Mouse (Mus musculus) embryonic facial prominence, embryonic 12.5 days (tissue): ENCODE data around the gene Smc3. TPM values are rescaled to one million over a fixed set of nuclear protein-coding genes. Genes with fewer than 3 reads are reported as not detected.

Source experiments
- ATAC-seq: fragments of 200-750 bp; cut with Nextera tagmentation; 2 replicates; pipeline ENCODE4 v1.8.0; 2017; ENCODE audit not compliant: insufficient number of reproducible peaks, insufficient read depth, low FRiP score, low TSS enrichment
- H3K27ac ChIP-seq: fragments of 300-500 bp; sonication (generic); 2 replicates; pipeline ENCODE4 v1.5.1; 2016; ENCODE audit warnings: mild to moderate bottlenecking
- H3K27me3 ChIP-seq: fragments of 300-500 bp; sonication (generic); 2 replicates; pipeline ENCODE4 v1.6.1; 2016; ENCODE audit warnings: mild to moderate bottlenecking, moderate library complexity
- H3K36me3 ChIP-seq: fragments of 300-500 bp; sonication (generic); 2 replicates; pipeline ENCODE4 v1.6.1; 2016; ENCODE audit warnings: mild to moderate bottlenecking
- H3K4me1 ChIP-seq: fragments of 300-500 bp; sonication (generic); 2 replicates; pipeline ENCODE4 v1.6.1; 2016
- H3K4me2 ChIP-seq: fragments of 300-500 bp; sonication (generic); replicated peaks from 2 replicates; pipeline ENCODE4 v1.6.1; 2016; ENCODE audit warnings: mild to moderate bottlenecking, moderate library complexity
- H3K4me3 ChIP-seq: fragments of 300-500 bp; sonication (generic); 2 replicates; pipeline ENCODE4 v1.5.1; 2016; ENCODE audit warnings: mild to moderate bottlenecking
- H3K9ac ChIP-seq: fragments of 300-500 bp; sonication (generic); 2 replicates; pipeline ENCODE4 v1.6.1; 2016; ENCODE audit warnings: mild to moderate bottlenecking, moderate library complexity
- H3K9me3 ChIP-seq: fragments of 300-500 bp; sonication (generic); 2 replicates; pipeline ENCODE4 v1.6.1; 2016; ENCODE audit warnings: mild to moderate bottlenecking, moderate library complexity
- WGBS: fragments of 180-500 bp; shearing (Covaris S2); methylation state at CpG from one replicate; pipeline ENCODE4 v1.1.7; 2016; 5-methylcytosine and 5-hydroxymethylcytosine counted together
- polyA plus RNA-seq: library from polyadenylated mRNA; unstranded; fragments of >200 nt; fragmentation: Nextera tagmentation; extraction: Ambion mirVana; gene quantifications from 2 replicates; pipeline ENCODE4 v1.2.1, GENCODE M21; 2016

The Smc3 gene
- polyA plus RNA-seq, 1 experiment from 2014 or later: 81.9 TPM

DNA sequence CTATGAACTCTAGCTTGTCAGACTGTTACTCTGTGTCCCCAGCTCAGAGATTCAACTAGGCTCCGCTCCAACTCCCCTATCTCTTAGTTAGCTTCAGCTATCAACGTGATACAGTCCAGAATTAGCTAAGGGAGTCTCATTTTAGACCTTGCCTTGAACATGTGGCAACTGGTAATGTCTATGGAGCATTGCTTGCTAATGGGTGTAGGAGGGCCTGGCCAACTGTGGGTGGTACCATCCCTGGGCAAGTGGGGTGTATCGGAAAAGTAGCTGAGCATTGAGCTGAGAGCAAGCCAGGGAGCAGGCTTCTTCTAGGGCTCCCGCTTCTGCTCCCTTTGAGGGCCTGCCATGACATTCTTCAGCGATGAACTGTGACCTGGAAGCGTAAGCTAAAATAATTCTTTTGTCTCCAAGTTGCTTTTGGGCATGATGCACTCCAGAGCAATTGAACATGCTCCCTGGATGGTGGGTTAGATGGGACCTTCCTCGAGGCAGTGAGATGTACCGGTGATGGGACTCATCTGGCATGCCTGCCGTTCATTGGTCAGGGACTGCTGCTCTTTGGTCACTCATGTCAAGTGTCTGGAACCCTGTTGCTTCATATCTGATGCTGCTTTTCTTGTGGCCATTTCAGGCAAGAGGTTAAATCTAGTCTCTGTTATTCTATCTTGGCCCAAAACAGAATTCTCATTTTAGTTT, 60.7 kb downstream of the Smc3 start:
- H3K27me3 ChIP-seq: no peaks in the 10 kb centered on the region
- no peak for ATAC-seq
- WGBS: 78% methylated on average over 9 of the region's 9 CpGs

DNA sequence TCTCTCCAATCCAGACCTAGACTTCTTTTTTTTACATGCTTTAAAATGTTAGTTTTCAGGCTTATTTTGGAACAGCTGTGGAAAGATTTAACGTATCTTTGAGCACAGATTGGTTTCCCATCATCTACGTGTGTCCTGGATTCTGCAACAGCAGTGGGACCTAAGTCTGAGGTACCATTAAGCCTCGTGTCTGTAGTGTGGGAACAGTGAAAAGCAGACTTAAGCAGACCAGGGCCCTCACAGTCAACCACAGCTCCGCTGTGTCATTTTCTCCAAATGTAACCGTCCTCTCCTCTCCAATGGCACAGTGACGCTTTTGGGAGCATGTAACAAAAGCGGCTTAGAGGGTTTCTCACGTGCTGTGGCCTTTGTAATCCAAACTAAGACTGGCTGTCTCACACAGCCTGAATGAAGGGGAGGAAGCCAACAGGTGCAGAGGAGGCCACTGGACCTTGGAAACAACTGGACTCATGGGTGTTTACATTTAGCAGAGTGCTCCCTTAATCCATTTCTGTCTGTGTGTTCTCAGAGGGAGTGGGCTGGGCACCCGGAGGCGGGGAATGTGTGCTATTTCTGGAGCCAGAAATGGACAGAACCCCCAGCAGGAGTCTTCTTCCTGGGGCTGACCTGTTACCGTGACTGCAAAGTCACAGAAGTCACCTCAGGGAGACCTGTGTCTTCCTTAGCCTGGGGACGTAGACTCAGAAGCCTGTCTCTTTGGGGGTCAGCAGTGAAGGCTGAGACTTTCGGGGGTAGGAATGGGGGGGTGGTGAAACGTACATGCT, 61.9 kb downstream of the Smc3 start:
- Histone ChIP-seq H3K27me3 (no peaks in the 10 kb centered on the region), H3K4me3 (no peak overlapping the region), H3K4me2 (no peak overlapping the region), H3K4me1 (no peaks in the 10 kb centered on the region), H3K36me3 (no peaks in the 10 kb centered on the region), H3K9ac (no peak overlapping the region), H3K27ac (no peak overlapping the region), H3K9me3 (no peaks in the 10 kb centered on the region)
- WGBS: 46% methylated on average over 14 of the region's 14 CpGs
- no peak for ATAC-seq

More for the DNA sequence above, 60.7 kb downstream of the Smc3 start:
- Histone ChIP-seq H3K4me2 (no peak overlapping the region), H3K9ac (no peak overlapping the region), H3K36me3 (no peaks in the 10 kb centered on the region), H3K27ac (no peak overlapping the region), H3K4me3 (no peak overlapping the region), H3K4me1 (no peaks in the 10 kb centered on the region), H3K9me3 (no peaks in the 10 kb centered on the region)

DNA sequence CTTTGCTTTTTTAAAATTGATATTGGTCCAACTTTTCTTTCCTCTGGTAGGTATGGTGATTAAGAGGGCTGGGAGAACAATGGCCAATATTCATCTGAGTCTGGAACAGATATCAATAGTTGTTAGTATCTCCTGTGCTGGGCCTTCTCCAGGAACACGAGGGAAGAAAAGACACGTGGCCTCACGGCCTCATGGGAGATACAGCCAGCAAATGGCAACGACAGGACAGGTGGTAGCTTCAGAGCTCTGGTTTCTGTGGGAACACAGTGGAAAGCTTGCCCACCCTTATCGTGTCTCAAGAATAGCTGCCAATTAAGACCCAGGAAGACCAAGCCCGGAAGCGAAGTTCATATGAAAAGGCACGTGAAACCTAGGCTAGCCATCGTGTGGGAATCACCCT, 64.6 kb downstream of the Smc3 start:
- 90% methylated on average over 9 of the region's 9 CpGs for WGBS
- no peaks in the 10 kb centered on the region for H3K9me3 ChIP-seq
- no peak overlapping the region for H3K9ac ChIP-seq
- no peak overlapping the region for H3K4me3 ChIP-seq
- no peak for ATAC-seq
- H3K36me3 ChIP-seq: no peaks in the 10 kb centered on the region
- H3K4me2 ChIP-seq: no peak overlapping the region
- H3K4me1 ChIP-seq: no peaks in the 10 kb centered on the region
- no peaks in the 10 kb centered on the region for H3K27me3 ChIP-seq
- no peak overlapping the region for H3K27ac ChIP-seq

DNA sequence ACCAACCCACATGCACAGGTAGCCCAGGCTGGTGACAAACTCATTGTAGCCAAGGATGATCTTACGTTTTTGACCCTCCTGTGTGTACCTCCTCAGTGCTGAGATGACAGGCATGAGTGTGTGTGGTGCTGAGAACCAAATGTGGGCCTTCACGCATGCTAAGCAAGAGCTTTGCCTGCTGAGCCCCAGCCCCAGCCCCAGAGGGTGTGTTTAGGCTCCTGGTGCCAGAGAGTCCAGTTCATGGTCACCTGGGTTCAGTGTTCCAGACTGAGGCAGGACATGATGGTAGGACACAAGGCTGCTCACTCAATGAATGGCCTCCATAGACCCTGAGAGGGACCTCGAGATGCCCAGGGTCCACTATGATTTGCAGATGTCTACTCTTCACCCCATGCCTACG, 65.2 kb downstream of the Smc3 start:
- Histone ChIP-seq H3K27ac (no peak overlapping the region), H3K4me2 (no peak overlapping the region), H3K9me3 (no peaks in the 10 kb centered on the region), H3K4me3 (no peak overlapping the region), H3K4me1 (peaks cover 3% of the 10 kb centered on the region), H3K27me3 (no peaks in the 10 kb centered on the region), H3K36me3 (no peaks in the 10 kb centered on the region), H3K9ac (no peak overlapping the region)
- ATAC-seq: no peak
- WGBS: 85% methylated on average over 4 of the region's 4 CpGs

DNA sequence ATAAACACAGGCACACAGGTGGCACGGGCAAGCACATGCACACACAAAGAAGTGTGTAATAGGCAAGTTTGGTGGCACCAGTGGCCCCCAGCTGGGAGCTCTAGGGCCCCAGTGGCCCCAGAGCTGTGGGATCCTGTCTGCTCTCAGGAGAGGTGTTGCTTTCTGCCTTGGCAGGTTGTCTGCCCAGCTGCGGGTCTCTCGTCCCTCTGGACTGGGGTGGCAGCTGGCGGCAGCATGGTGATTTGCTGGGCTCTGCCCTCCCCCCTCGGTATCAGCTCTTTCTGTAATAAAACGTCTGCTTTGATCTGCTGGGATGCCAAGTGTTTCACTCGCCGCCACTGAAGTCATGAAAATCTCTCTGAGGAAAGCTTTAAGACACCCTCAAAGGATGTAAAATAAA, 66.5 kb downstream of the Smc3 start:
- Histone ChIP-seq H3K9ac (no peak overlapping the region), H3K9me3 (no peaks in the 10 kb centered on the region), H3K27ac (no peak overlapping the region), H3K4me2 (no peak overlapping the region), H3K27me3 (no peaks in the 10 kb centered on the region), H3K4me3 (no peak overlapping the region), H3K4me1 (peaks cover 14% of the 10 kb centered on the region), H3K36me3 (no peaks in the 10 kb centered on the region)
- no peak for ATAC-seq
- 50% methylated on average over 8 of the region's 8 CpGs for WGBS

DNA sequence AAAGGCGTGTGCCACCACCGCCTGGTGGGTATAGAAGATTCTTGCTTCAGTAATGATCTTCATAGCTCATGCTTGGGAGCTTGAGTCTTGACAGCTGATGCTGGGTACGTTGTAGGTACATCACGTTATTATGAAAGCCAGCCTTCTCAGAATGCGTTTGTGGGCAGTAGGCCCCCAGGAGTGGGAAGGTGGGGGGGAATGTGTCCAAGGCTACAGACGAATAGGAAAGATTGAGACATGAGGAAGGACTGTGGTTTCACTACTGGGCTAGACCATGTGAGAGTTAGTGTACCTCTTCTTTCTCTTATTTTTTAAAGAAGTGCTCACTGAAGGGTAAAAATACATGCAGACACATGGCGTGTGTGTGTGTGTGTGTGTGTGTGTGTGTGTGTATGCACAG, 68.6 kb downstream of the Smc3 start:
- Histone ChIP-seq H3K27me3 (peaks cover 6% of the 10 kb centered on the region), H3K4me1 (peaks cover 14% of the 10 kb centered on the region), H3K4me2 (no peak overlapping the region), H3K4me3 (no peak overlapping the region), H3K27ac (no peak overlapping the region), H3K9me3 (no peaks in the 10 kb centered on the region), H3K9ac (no peak overlapping the region), H3K36me3 (no peaks in the 10 kb centered on the region)
- WGBS: 86% methylated on average over 7 of the region's 7 CpGs
- ATAC-seq: no peak

DNA sequence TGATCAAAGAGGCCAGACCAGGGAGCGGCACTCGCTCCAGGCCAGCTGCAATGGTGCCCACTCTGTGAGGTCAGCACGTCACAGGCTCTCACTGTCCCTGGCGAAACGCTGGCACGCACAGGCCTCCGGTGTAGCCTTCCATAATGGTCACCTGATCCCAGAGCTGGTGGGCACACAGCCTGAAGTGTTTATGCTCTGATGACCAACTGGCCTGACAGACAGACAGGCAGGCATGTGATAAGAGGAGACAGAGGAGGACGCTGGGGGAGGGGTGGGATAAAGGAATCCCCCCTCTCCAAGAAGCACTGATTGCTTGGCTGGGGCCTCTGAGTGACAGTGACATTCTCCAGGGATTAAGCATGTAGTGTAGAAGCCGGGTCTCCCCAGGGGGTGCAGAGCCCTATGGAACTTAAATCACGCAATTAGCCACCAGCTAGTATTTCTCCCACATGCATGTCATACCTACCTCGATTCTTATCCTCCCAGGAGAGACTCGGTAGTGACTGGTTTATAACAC, 70.5 kb downstream of the Smc3 start:
- Histone ChIP-seq H3K9ac (no peak overlapping the region), H3K4me1 (peaks cover 14% of the 10 kb centered on the region), H3K36me3 (no peaks in the 10 kb centered on the region), H3K9me3 (no peaks in the 10 kb centered on the region), H3K27me3 (peaks cover 24% of the 10 kb centered on the region), H3K27ac (no peak overlapping the region), H3K4me3 (no peak overlapping the region), H3K4me2 (no peak overlapping the region)
- WGBS: 29% methylated on average over 12 of the region's 12 CpGs
- ATAC-seq: no peak

DNA sequence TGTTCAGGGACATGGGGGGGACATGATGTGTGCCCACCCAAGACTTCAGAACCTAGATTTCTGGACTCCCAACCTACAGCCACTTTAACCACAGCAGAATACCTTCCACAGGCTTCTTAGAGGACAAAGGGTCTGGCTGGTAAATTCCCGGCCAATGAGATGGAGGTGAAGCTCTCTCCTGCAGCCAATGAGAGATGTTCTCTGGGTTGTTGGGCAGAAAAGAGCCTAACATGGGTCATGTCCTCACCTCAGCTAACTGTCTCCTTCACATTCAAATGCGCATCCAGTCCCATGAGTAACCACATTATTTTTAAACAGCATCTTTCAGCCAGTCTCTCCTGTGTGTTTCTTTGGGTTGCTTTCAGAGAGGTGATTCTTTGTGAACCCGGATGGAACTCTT, 71.2 kb downstream of the Smc3 start:
- no peak overlapping the region for H3K9ac ChIP-seq
- no peak for ATAC-seq
- no peaks in the 10 kb centered on the region for H3K36me3 ChIP-seq
- H3K4me2 ChIP-seq: no peak overlapping the region
- no peak overlapping the region for H3K27ac ChIP-seq
- H3K9me3 ChIP-seq: no peaks in the 10 kb centered on the region
- peaks cover 18% of the 10 kb centered on the region for H3K4me1 ChIP-seq
- peaks cover 31% of the 10 kb centered on the region for H3K27me3 ChIP-seq
- no peak overlapping the region for H3K4me3 ChIP-seq
- 54% methylated on average over 3 of the region's 3 CpGs for WGBS

DNA sequence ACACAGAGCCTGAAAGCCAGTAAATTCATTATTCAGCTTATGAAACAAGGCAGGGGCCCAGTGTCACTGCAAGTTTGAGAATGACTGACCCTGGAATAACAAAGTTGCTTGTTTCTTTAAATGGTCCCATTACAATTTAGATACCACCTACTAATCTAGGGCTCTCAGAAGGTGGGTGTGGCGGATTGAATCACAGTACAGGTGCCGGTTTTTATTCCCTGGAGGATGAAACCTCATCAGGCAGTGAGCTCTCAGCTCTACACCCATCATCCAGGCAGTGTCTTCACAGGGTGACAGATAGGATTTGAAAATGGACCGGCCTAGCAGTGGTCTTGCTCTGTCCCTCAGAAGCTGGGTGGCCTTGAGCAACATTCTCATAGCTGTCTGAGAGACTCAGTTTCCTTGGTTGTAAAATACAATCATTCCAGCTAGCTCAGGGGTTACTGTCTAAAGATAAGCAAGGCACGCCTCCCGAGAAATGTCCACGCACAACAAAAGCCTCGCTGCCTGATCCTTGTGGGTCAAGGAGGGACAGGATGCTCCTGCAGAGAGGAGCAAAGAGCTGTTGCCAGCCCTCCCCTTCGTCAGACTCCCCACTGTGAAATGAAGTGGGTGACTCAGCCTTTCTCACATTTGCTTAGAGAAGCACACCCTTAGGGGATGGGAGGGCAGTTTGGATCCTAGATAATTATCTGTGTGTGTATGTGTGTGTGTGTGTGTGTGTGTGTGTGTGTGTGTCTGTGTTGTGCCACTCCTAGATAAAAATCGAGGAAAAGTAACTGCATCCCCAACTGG, 74.1 kb downstream of the Smc3 start:
- Histone ChIP-seq H3K4me3 (no peak overlapping the region), H3K9ac (no peak overlapping the region), H3K36me3 (no peaks in the 10 kb centered on the region), H3K27me3 (peaks cover 50% of the 10 kb centered on the region), H3K4me1 (peaks cover 25% of the 10 kb centered on the region), H3K9me3 (no peaks in the 10 kb centered on the region), H3K4me2 (no peak overlapping the region), H3K27ac (no peak overlapping the region)
- WGBS: 31% methylated on average over 9 of the region's 9 CpGs
- ATAC-seq: no peak

DNA sequence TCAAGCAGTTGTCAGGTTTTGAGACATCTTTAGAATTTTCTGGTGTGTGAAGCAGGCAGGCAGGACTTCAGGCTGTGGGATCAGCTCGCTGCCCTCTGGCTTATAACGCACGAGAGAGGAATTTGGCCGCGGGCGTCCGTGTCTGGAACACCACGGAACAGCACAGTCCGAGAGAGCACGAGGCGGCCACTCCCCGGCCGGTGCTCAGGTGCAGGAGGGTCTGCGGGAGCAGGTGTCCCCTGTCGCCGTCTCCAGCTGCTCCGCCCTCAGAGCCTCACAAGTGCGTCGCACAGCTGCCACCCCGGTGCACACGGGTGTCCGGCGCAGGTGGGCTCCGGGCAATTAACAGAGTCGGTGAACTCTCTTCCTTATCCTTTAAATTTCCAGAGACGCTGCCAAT, 76.0 kb downstream of the Smc3 start:
- Histone ChIP-seq H3K36me3 (no peaks in the 10 kb centered on the region), H3K4me2 (peak overlapping the region; percentile 100), H3K9me3 (no peaks in the 10 kb centered on the region), H3K4me1 (peaks cover 14% of the 10 kb centered on the region), H3K27me3 (peaks cover 53% of the 10 kb centered on the region), H3K27ac (no peak overlapping the region), H3K4me3 (peak overlapping the region; percentile 68), H3K9ac (no peak overlapping the region)
- ATAC-seq: peak; percentile 59; the same call in 1 of the 2 replicates
- 1% methylated on average over 26 of the region's 26 CpGs for WGBS

DNA sequence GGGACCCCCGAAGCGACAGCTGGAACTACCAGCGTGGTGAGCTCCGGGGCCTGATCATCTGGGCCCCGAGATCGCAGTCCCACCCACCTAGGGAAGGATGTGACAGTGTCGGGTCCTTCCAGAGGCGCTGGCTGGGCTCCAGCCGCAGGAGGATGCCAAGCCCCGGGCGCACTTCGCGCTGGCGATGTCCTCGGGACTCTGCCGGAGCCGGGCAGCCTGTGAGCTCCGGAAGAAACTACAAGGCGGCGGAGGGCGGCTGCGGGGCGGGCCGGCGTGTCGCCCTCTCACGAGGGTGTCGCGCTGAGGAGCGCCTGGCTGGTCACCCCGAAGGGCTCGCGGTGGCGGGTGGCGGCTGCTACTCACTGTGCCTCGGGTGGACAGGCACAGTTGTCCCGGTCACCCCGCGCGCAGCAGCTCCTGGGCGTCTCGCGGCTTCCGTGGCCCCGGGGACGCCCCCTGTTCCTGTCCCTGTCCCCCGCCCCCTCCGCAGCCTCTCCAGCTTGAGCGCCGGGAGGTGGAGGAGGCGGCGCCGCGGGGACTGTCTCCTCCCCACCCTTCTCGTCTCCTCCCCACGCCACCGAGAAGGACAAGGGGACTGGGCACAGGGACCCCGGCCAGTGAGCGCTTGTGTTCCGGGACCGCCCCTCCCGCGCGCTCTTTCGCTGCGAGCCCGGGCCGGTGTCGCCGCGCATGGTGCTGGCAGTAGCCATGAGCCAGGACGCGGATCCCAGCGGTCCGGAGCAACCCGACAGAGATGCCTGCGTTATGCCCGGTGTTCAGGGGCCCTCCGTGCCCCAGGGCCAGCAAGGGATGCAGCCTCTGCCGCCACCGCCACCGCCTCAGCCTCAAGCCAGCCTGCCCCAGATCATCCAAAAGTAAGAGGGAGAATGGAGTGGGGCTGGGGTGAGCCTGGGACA, 76.8 kb downstream of the Smc3 start, which contains the start of gene Rbm20:
TSS of gene Rbm20 (plus strand) at position 589 of the 917 bp plus-strand sequence.
- Histone ChIP-seq H3K9me3 (no peaks in the 10 kb centered on the region), H3K9ac (peak within 1 kb of the TSS; percentile 57), H3K4me3 (peak within 1 kb of the TSS; percentile 68), H3K4me2 (peak within 1 kb of the TSS; percentile 100), H3K36me3 (no peaks in the 10 kb centered on the region), H3K27ac (no peak within 1 kb of the TSS), H3K27me3 (peaks cover 53% of the 10 kb centered on the region), H3K4me1 (peaks cover 12% of the 10 kb centered on the region)
- ATAC-seq: peak; percentile 73
- under 1% methylated on average over 79 of the region's 82 CpGs for WGBS
